Mouse (Mus musculus) neural tube, embryonic 12.5 days (tissue): ENCODE data around the gene Tctn1. TPM values are rescaled to one million over a fixed set of nuclear protein-coding genes. Genes with fewer than 3 reads are reported as not detected.

ENCODE experiments used
- polyA plus RNA-seq: library from polyadenylated mRNA; unstranded; fragments of >200 nt; fragmentation: Nextera tagmentation; extraction: Ambion mirVana; gene quantifications from 2 replicates; pipeline ENCODE4 v1.2.1, GENCODE M21; 2016

Gene Tctn1
- polyA plus RNA-seq, 1 experiment from 2014 or later = 4.6 TPM

Other genes starting within 250 kb of the Tctn1 start
- gene Cux2, start 214.4 kb downstream of the Tctn1 start, polyA plus RNA-seq = 24.2 and 25.0 TPM in 2 replicates
- gene Myl2, start 163.5 kb downstream of the Tctn1 start, polyA plus RNA-seq = 0.80 and 6.0 TPM in 2 replicates
- gene Ccdc63, start 123.6 kb downstream of the Tctn1 start, polyA plus RNA-seq = not detected in 2 replicates
- 306 and 318 TPM in 2 replicates for gene Ppp1cc, start 106.2 kb downstream of the Tctn1 start, polyA plus RNA-seq
- 4.5 and 4.9 TPM in 2 replicates for gene Hvcn1, start 57.7 kb downstream of the Tctn1 start, polyA plus RNA-seq
- gene Pptc7, start 19.9 kb upstream of the Tctn1 start, polyA plus RNA-seq = 10.5 and 10.7 TPM in 2 replicates
- 11.7 and 12.3 TPM in 2 replicates for gene Rad9b, start 89.8 kb upstream of the Tctn1 start, polyA plus RNA-seq
- 233 and 237 TPM in 2 replicates for gene Vps29, start 89.9 kb upstream of the Tctn1 start, polyA plus RNA-seq
- gene Gpn3, start 107.4 kb upstream of the Tctn1 start, polyA plus RNA-seq = 56.3 and 57.9 TPM in 2 replicates
- 117 TPM in 2 replicates for gene Fam216a, start 107.9 kb upstream of the Tctn1 start, polyA plus RNA-seq
- 114 and 128 TPM in 2 replicates for gene Arpc3, start 127.4 kb upstream of the Tctn1 start, polyA plus RNA-seq
- gene Anapc7, start 157.2 kb upstream of the Tctn1 start, polyA plus RNA-seq = 51.2 and 53.5 TPM in 2 replicates
- gene Atp2a2, start 237.8 kb upstream of the Tctn1 start, polyA plus RNA-seq = 67.6 and 76.1 TPM in 2 replicates